Mouse (Mus musculus): ENCODE results near the gene Mrnip. TPM values are rescaled to one million over a fixed set of nuclear protein-coding genes. Genes with fewer than 3 reads are reported as not detected.

Mrnip gene
- polyA plus RNA-seq, 2 experiments = 7.6 to 8.5 TPM

GRCm38 (mm10) chr11:50223783-50224662, 49.8 kb downstream of the Mrnip start:
- H3K27me3 ChIP-seq (ENCODE audit: control insufficient read depth, insufficient read depth, low read length) = no peaks in the 10 kb centered on the region
- WGBS (ENCODE audit: insufficient replicate concordance) = 4% methylated on average over 17 of the region's 17 CpGs
- TF ChIP-seq CTCF (IDR thresholded peaks at IDR 0.05; ENCODE audit: low read depth) = no peak
- TF ChIP-seq EP300 (IDR thresholded peaks at IDR 0.05; ENCODE audit: low read depth) = no peak
- H3K36me3 ChIP-seq (replicated peaks; ENCODE audit: control insufficient read depth, insufficient read depth, low read depth) = no peaks in the 10 kb centered on the region; the same call in 1 of the 2 replicates
- H3K9me3 ChIP-seq (ENCODE audit: control insufficient read depth, low read length) = no peaks in the 10 kb centered on the region
- H3K4me3 ChIP-seq (ENCODE audit: insufficient read depth in 1 of 2, low read depth in 2 of 2, low read length in 2 of 2) = peak overlapping the region; percentile 83 to 89
- peak overlapping the region; percentile 98 for H3K9ac ChIP-seq (replicated peaks)
- DNase-seq (ENCODE audit: low read depth in 3 of 3, low spot score in 3 of 3) (no peak), ATAC-seq (ENCODE audit: insufficient read depth) (no peak)
- H3K4me1 ChIP-seq (replicated peaks; ENCODE audit: control insufficient read depth in 2 of 2, insufficient read depth in 2 of 2, low read length in 1 of 2) = peaks cover 19 to 24% of the 10 kb centered on the region in 2 experiments
- H3K27ac ChIP-seq = peak overlapping the region; percentile 98
- peak overlapping the region; percentile 92 for H3K4me2 ChIP-seq (ENCODE audit: low read depth)

- TF ChIP-seq CTCF (IDR thresholded peaks at IDR 0.05; ENCODE audit: low read depth) = peak; percentile 50
- TF ChIP-seq EP300 (IDR thresholded peaks at IDR 0.05; ENCODE audit: low read depth) = peak; percentile 85
- H3K27me3 ChIP-seq (ENCODE audit: control insufficient read depth, insufficient read depth, low read length) = no peaks in the 10 kb centered on the region
- H3K36me3 ChIP-seq (replicated peaks; ENCODE audit: control insufficient read depth, insufficient read depth, low read depth) = no peaks in the 10 kb centered on the region; the same call in 1 of the 2 replicates
- peaks cover 19 to 20% of the 10 kb centered on the region in 2 experiments for H3K4me1 ChIP-seq (replicated peaks; ENCODE audit: control insufficient read depth in 2 of 2, insufficient read depth in 2 of 2, low read length in 1 of 2)
- H3K9ac ChIP-seq (replicated peaks) = peak overlapping the region; percentile 98
- H3K4me2 ChIP-seq (ENCODE audit: low read depth) = peak overlapping the region; percentile 92
- peak; percentile 89 to 91 (median 91) for DNase-seq (ENCODE audit: low read depth in 3 of 3, low spot score in 3 of 3)
- under 1% methylated on average over 70 of the region's 70 CpGs for WGBS (ENCODE audit: insufficient replicate concordance)
- H3K27ac ChIP-seq = peak overlapping the region; percentile 98
- no peaks in the 10 kb centered on the region for H3K9me3 ChIP-seq (ENCODE audit: control insufficient read depth, low read length)
- peak; percentile 94 for ATAC-seq (ENCODE audit: insufficient read depth)
- H3K4me3 ChIP-seq (ENCODE audit: insufficient read depth in 1 of 2, low read depth in 2 of 2, low read length in 2 of 2) = peak overlapping the region; percentile 83 to 89
Observed at GRCm38 (mm10) chr11:50224671-50225530, 50.7 kb downstream of the Mrnip start.

- peaks cover 19 to 20% of the 10 kb centered on the region in 2 experiments for H3K4me1 ChIP-seq (replicated peaks; ENCODE audit: control insufficient read depth in 2 of 2, insufficient read depth in 2 of 2, low read length in 1 of 2)
- 1% methylated on average over 34 of the region's 34 CpGs for WGBS (ENCODE audit: insufficient replicate concordance)
- ATAC-seq (ENCODE audit: insufficient read depth) (peak; percentile 14), DNase-seq (ENCODE audit: low read depth in 3 of 3, low spot score in 3 of 3) (no peak)
- H3K27me3 ChIP-seq (ENCODE audit: control insufficient read depth, insufficient read depth, low read length) = no peaks in the 10 kb centered on the region
- peak; percentile 1; the same call in 1 of the 2 replicates for TF ChIP-seq CTCF (IDR thresholded peaks at IDR 0.05; ENCODE audit: low read depth)
- no peak for TF ChIP-seq EP300 (IDR thresholded peaks at IDR 0.05; ENCODE audit: low read depth)
- peak overlapping the region; percentile 92 for H3K4me2 ChIP-seq (ENCODE audit: low read depth)
- H3K9me3 ChIP-seq (ENCODE audit: control insufficient read depth, low read length) = no peaks in the 10 kb centered on the region
- peak overlapping the region; percentile 98 for H3K27ac ChIP-seq
- H3K36me3 ChIP-seq (replicated peaks; ENCODE audit: control insufficient read depth, insufficient read depth, low read depth) = peaks cover under 1% of the 10 kb centered on the region
- peak overlapping the region; percentile 98 for H3K9ac ChIP-seq (replicated peaks)
- H3K4me3 ChIP-seq (ENCODE audit: insufficient read depth in 1 of 2, low read depth in 2 of 2, low read length in 2 of 2) = peak overlapping the region; percentile 83 to 89
Observed at GRCm38 (mm10) chr11:50225611-50226378, 51.6 kb downstream of the Mrnip start.

GRCm38 (mm10) chr11:50226406-50226805, 52.2 kb downstream of the Mrnip start:
- TF ChIP-seq CTCF (IDR thresholded peaks at IDR 0.05; ENCODE audit: low read depth) (no peak), EP300 (IDR thresholded peaks at IDR 0.05; ENCODE audit: low read depth) (no peak)
- peaks cover 4% of the 10 kb centered on the region for H3K36me3 ChIP-seq (replicated peaks; ENCODE audit: control insufficient read depth, insufficient read depth, low read depth)
- H3K27me3 ChIP-seq (ENCODE audit: control insufficient read depth, insufficient read depth, low read length) = no peaks in the 10 kb centered on the region
- H3K27ac ChIP-seq = peak overlapping the region; percentile 98
- peak overlapping the region; percentile 83 to 89 for H3K4me3 ChIP-seq (ENCODE audit: insufficient read depth in 1 of 2, low read depth in 2 of 2, low read length in 2 of 2)
- H3K9ac ChIP-seq (replicated peaks) = peak overlapping the region; percentile 98
- WGBS (ENCODE audit: insufficient replicate concordance) = 13% methylated on average over 2 of the region's 2 CpGs
- H3K4me1 ChIP-seq (replicated peaks; ENCODE audit: control insufficient read depth in 2 of 2, insufficient read depth in 2 of 2, low read length in 1 of 2) = peaks cover 19 to 20% of the 10 kb centered on the region in 2 experiments
- peak overlapping the region; percentile 92 for H3K4me2 ChIP-seq (ENCODE audit: low read depth)
- ATAC-seq (ENCODE audit: insufficient read depth) (no peak), DNase-seq (ENCODE audit: low read depth in 3 of 3, low spot score in 3 of 3) (no peak)
- H3K9me3 ChIP-seq (ENCODE audit: control insufficient read depth, low read length) = no peaks in the 10 kb centered on the region

Measured in liver, embryonic 14.5 days (tissue).